Mouse (Mus musculus) heart, embryonic 14.5 days (tissue): ENCODE data around the gene Klhl3. TPM values are rescaled to one million over a fixed set of nuclear protein-coding genes. Genes with fewer than 3 reads are reported as not detected.

ENCODE experiments used
- ATAC-seq: fragments of 200-750 bp; cut with Nextera tagmentation; 2 replicates; pipeline ENCODE4 v1.8.0; 2017; ENCODE audit warnings: low read depth, moderate TSS enrichment; ENCODE audit not compliant: insufficient number of reproducible peaks, insufficient read depth, low FRiP score
- H3K27ac ChIP-seq, 2 experiments: fragments of 200-500 bp in 1 of 2; fragments of 300-500 bp in 1 of 2; sonication (generic) in 1 of 2; replicated peaks in 1 of 2; 2 replicates each; pipeline ENCODE4 v1.5.1; 2012 to 2014; ENCODE audit warnings: low read depth in 2 of 2, low read length in 2 of 2, control low read depth in 1 of 2, mild to moderate bottlenecking in 1 of 2, mixed read lengths in 1 of 2; ENCODE audit not compliant: control insufficient read depth in 1 of 2, insufficient read depth in 1 of 2
- H3K27me3 ChIP-seq: fragments of 300-500 bp; sonication (generic); 2 replicates; pipeline ENCODE4 v1.6.1; 2014; ENCODE audit warnings: mild to moderate bottlenecking, low read length, control low read depth; ENCODE audit not compliant: control insufficient read depth, insufficient read depth
- H3K36me3 ChIP-seq: fragments of 300-500 bp; sonication (generic); 2 replicates; pipeline ENCODE4 v1.6.1; 2014; ENCODE audit warnings: mild to moderate bottlenecking, control low read depth, low read length, mixed read lengths; ENCODE audit not compliant: control insufficient read depth, insufficient read depth
- H3K4me1 ChIP-seq, 2 experiments: fragments of 200-500 bp in 1 of 2; fragments of 300-500 bp in 1 of 2; sonication (generic) in 1 of 2; 2 replicates each; pipeline ENCODE4 v1.6.1; 2012 to 2014; ENCODE audit warnings: low read length in 2 of 2, control low read depth in 1 of 2, mixed read lengths in 1 of 2; ENCODE audit not compliant: control insufficient read depth in 2 of 2, insufficient read depth in 2 of 2
- H3K4me2 ChIP-seq: fragments of 300-500 bp; sonication (generic); 2 replicates; pipeline ENCODE4 v1.6.1; 2014; ENCODE audit warnings: mild to moderate bottlenecking, low read length
- H3K4me3 ChIP-seq, 2 experiments: fragments of 200-500 bp in 1 of 2; fragments of 300-500 bp in 1 of 2; sonication (generic) in 1 of 2; 2 replicates each; pipeline ENCODE4 v1.5.1; 2012 to 2014; ENCODE audit warnings: low read length in 2 of 2, mild to moderate bottlenecking in 2 of 2, control low read depth in 1 of 2, low read depth in 1 of 2, moderate library complexity in 1 of 2; ENCODE audit not compliant: control insufficient read depth in 1 of 2, insufficient read depth in 1 of 2
- H3K9ac ChIP-seq: fragments of 300-500 bp; sonication (generic); 2 replicates; pipeline ENCODE4 v1.6.1; 2014; ENCODE audit warnings: mild to moderate bottlenecking, low read length
- H3K9me3 ChIP-seq: fragments of 300-500 bp; sonication (generic); 2 replicates; pipeline ENCODE4 v1.6.1; 2016; ENCODE audit warnings: low read length, control low read depth; ENCODE audit not compliant: control insufficient read depth
- WGBS: fragments of 180-500 bp; shearing (Covaris S2); extraction: QIAGEN DNeasy Blood & Tissue Kit; methylation state at CpG from one replicate; pipeline ENCODE4 v1.1.7; 2014; 5-methylcytosine and 5-hydroxymethylcytosine counted together
- polyA plus RNA-seq: library from polyadenylated mRNA; unstranded; fragments of >200 nt; fragmentation: Nextera tagmentation; extraction: Ambion mirVana; gene quantifications from 2 replicates; pipeline ENCODE4 v1.2.1, GENCODE M21; 2014

Klhl3 gene
- polyA plus RNA-seq, 1 experiment from 2014 or later = 6.9 TPM

GRCm38 (mm10) chr13:58007256-58008037, 105.9 kb downstream of the Klhl3 start:
- Histone ChIP-seq H3K4me2 (no peak overlapping the region), H3K36me3 (peaks cover 20% of the 10 kb centered on the region), H3K27me3 (no peaks in the 10 kb centered on the region), H3K27ac (peak overlapping the region in 1 of 2 experiments; percentile 35; a peak in 2 of 4 replicates), H3K9ac (no peak overlapping the region), H3K4me3 (no peak overlapping the region), H3K9me3 (no peaks in the 10 kb centered on the region), H3K4me1 (peaks cover 12 to 22% of the 10 kb centered on the region in 2 experiments)
- WGBS = 54% methylated on average over 16 of the region's 16 CpGs
- 0 out of 2 replicates have a peak, but pooled peaks have one; percentile 12 for ATAC-seq

GRCm38 (mm10) chr13:58001792-58002191, 111.6 kb downstream of the Klhl3 start:
- 81% methylated on average over 3 of the region's 3 CpGs for WGBS

DNA sequence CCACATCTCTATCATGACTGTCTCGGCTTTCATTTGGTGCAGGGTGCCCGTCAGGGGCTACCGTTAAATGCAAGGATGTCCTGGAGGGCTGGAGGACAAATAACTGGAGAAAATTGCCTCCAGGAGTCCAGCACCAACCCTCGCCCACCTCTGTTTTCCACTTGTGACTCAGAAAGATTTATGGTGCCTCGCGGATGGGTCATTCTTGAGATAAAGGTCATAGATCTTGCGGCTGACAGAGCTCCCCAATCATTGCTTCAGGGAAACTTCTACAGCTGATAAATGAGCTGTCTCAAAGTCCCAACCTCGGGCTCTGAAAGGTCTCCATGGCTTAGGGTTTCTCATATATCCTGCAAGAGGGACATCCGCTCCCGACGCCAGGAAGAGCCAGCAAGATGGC, 116.9 kb downstream of the Klhl3 start:
- Histone ChIP-seq H3K9me3 (no peaks in the 10 kb centered on the region), H3K4me1 (peaks cover 20 to 29% of the 10 kb centered on the region in 2 experiments), H3K4me2 (no peak overlapping the region), H3K36me3 (no peaks in the 10 kb centered on the region), H3K4me3 (no peak overlapping the region), H3K9ac (no peak overlapping the region), H3K27me3 (no peaks in the 10 kb centered on the region), H3K27ac (no peak overlapping the region)
- no peak for ATAC-seq
- WGBS = 68% methylated on average over 11 of the region's 11 CpGs

More at GRCm38 (mm10) chr13:58001792-58002191, 111.6 kb downstream of the Klhl3 start:
- ATAC-seq = no peak
- H3K9ac ChIP-seq = no peak overlapping the region
- peaks cover 12% of the 10 kb centered on the region for H3K36me3 ChIP-seq
- H3K4me1 ChIP-seq = peaks cover 22 to 25% of the 10 kb centered on the region in 2 experiments
- no peaks in the 10 kb centered on the region for H3K9me3 ChIP-seq
- no peaks in the 10 kb centered on the region for H3K27me3 ChIP-seq
- no peak overlapping the region for H3K4me3 ChIP-seq
- no peak overlapping the region for H3K27ac ChIP-seq
- H3K4me2 ChIP-seq = 0 out of 2 replicates have a peak overlapping the region, but pooled peaks have one; percentile 2

DNA sequence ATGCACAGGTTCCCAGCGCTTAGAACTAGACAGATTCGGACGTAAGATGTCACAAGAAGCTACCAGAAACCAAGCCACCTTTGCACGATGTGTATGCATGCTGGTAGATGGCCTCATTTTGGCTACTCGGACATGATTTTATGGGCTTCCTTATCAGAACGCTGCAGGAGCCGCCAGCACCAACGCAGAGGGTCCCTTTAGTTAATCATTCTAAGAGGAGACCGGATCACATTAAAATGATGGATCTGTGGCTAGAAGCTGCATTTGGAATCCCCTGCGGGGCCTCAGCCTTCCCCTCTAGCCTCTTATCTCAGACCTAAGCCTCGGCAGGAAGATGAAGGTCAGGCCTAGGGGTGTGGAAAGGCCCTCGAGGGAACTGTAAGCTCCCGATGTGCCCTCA, 117.5 kb downstream of the Klhl3 start:
- Histone ChIP-seq H3K4me1 (peaks cover 20 to 29% of the 10 kb centered on the region in 2 experiments), H3K4me2 (no peak overlapping the region), H3K9ac (no peak overlapping the region), H3K27me3 (no peaks in the 10 kb centered on the region), H3K27ac (no peak overlapping the region), H3K9me3 (no peaks in the 10 kb centered on the region), H3K4me3 (no peak overlapping the region), H3K36me3 (no peaks in the 10 kb centered on the region)
- no peak for ATAC-seq
- 39% methylated on average over 13 of the region's 13 CpGs for WGBS

- no peak for ATAC-seq
These were observed 128.8 kb downstream of the Klhl3 start for GRCm38 (mm10) chr13:57984637-57985036.

DNA sequence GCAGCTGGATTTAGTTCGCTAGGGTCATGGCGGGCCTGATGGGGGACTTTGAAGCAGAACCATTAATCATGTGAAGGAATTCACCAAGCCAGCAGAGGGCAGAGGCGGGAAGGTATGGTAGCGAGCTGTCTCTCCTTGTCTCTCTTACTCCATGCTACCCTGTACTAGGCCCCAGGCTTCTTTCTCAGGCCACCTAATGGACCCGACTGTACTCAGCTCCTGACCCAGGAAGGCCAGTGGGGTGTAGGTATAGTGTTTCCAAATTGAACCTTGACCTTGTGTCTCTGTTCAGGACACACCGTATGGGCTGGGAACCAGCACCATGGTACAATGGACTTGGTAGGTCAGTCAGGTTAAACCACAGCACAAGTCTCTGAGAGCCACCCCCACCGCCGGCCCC, 129.2 kb downstream of the Klhl3 start:
- H3K27me3 ChIP-seq = no peaks in the 10 kb centered on the region
- peaks cover 22 to 38% of the 10 kb centered on the region in 2 experiments for H3K4me1 ChIP-seq
- 0 out of 2 replicates have a peak, but pooled peaks have one; percentile 19 for ATAC-seq
- H3K27ac ChIP-seq = peak overlapping the region; percentile 46 to 69; a peak in 3 of 4 replicates
- H3K36me3 ChIP-seq = no peaks in the 10 kb centered on the region
- H3K9ac ChIP-seq = no peak overlapping the region
- no peak overlapping the region for H3K4me2 ChIP-seq
- no peak overlapping the region for H3K4me3 ChIP-seq
- 62% methylated on average over 8 of the region's 8 CpGs for WGBS
- no peaks in the 10 kb centered on the region for H3K9me3 ChIP-seq

More at GRCm38 (mm10) chr13:57984637-57985036, 128.8 kb downstream of the Klhl3 start:
- no peak overlapping the region for H3K4me3 ChIP-seq
- no peaks in the 10 kb centered on the region for H3K36me3 ChIP-seq
- WGBS = 70% methylated on average over 10 of the region's 10 CpGs
- no peak overlapping the region for H3K27ac ChIP-seq
- H3K4me2 ChIP-seq = no peak overlapping the region
- no peaks in the 10 kb centered on the region for H3K9me3 ChIP-seq
- H3K9ac ChIP-seq = no peak overlapping the region
- H3K27me3 ChIP-seq = no peaks in the 10 kb centered on the region
- H3K4me1 ChIP-seq = peaks cover 22 to 38% of the 10 kb centered on the region in 2 experiments

DNA sequence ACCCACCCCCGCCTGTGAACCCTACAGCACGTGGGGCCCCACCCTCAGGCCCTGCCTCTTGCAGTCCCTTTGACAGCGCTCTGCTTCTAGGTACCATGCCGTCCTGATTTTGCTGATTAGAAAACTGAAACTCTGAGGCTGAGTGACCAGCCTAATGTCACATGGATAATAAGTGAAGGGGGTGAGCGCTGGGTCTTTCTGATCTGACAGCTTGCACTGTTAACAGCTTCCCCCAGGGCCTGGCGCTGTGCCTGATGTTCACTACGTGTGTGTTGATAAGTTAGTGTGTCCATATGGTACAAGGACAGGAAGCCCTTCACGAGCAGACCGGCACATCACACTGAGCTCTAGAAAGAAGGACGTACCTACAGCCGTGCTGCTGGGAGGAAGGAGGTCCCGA, 130.1 kb downstream of the Klhl3 start:
- H3K9ac ChIP-seq = peak overlapping the region; percentile 47; the same call in 1 of the 2 replicates
- H3K4me1 ChIP-seq = peaks cover 22 to 38% of the 10 kb centered on the region in 2 experiments
- H3K36me3 ChIP-seq = no peaks in the 10 kb centered on the region
- peak; percentile 92 for ATAC-seq
- peak overlapping the region in 1 of 2 experiments; percentile 69; a peak in 2 of 4 replicates for H3K27ac ChIP-seq
- WGBS = 9% methylated on average over 12 of the region's 12 CpGs
- H3K4me2 ChIP-seq = peak overlapping the region; percentile 45
- no peaks in the 10 kb centered on the region for H3K9me3 ChIP-seq
- peak overlapping the region; percentile 8 to 22; a peak in 2 of 4 replicates for H3K4me3 ChIP-seq
- H3K27me3 ChIP-seq = no peaks in the 10 kb centered on the region
